Mouse (Mus musculus): ENCODE measurements at regions not wholly inside any gene's neighbourhood (a gene's known extent, or its start where the extent isn't known, plus 50 kb on each side); places are given as distances from the start of the nearest gene placed in this dataset.

- no peak for DNase-seq (ENCODE audit: low spot score)
- Histone ChIP-seq H3K9ac (ENCODE audit: low read depth, low read length) (no peak overlapping the region), H3K4me3 (ENCODE audit: low read depth, low read length) (no peak overlapping the region), H3K9me3 (ENCODE audit: control insufficient read depth, low read length) (no peaks in the 10 kb centered on the region), H3K27ac (ENCODE audit: low read depth, low read length) (no peak overlapping the region), H3K4me2 (no peak overlapping the region), H3K4me1 (replicated peaks; ENCODE audit: control insufficient read depth, insufficient read depth, low read length) (no peaks in the 10 kb centered on the region), H3K27me3 (replicated peaks; ENCODE audit: control insufficient read depth, insufficient read depth, low read length) (no peaks in the 10 kb centered on the region), H3K36me3 (ENCODE audit: control insufficient read depth, insufficient read depth, low read length) (no peaks in the 10 kb centered on the region)
- no peak for ATAC-seq (replicated peaks; ENCODE audit: low FRiP score)
- 84% methylated on average over 2 of the region's 2 CpGs for WGBS
Measured at GRCm38 (mm10) chr6:35458250-35458649, 81.4 kb downstream of the Mtpn start.

- Histone ChIP-seq H3K4me3 (ENCODE audit: low read depth, low read length) (no peak overlapping the region), H3K4me1 (replicated peaks; ENCODE audit: control insufficient read depth, insufficient read depth, low read length) (no peaks in the 10 kb centered on the region), H3K27ac (ENCODE audit: low read depth, low read length) (no peak overlapping the region), H3K27me3 (replicated peaks; ENCODE audit: control insufficient read depth, insufficient read depth, low read length) (no peaks in the 10 kb centered on the region), H3K9me3 (ENCODE audit: control insufficient read depth, low read length) (no peaks in the 10 kb centered on the region), H3K36me3 (ENCODE audit: control insufficient read depth, insufficient read depth, low read length) (no peaks in the 10 kb centered on the region), H3K9ac (ENCODE audit: low read depth, low read length) (no peak overlapping the region), H3K4me2 (no peak overlapping the region)
- DNase-seq (ENCODE audit: low spot score) (no peak), ATAC-seq (replicated peaks; ENCODE audit: low FRiP score) (no peak)
- 76% methylated on average over 1 of the region's 1 CpGs for WGBS
Measured at GRCm38 (mm10) chr6:35445007-35445406, 94.7 kb downstream of the Mtpn start.

- WGBS: 67% methylated on average over 3 of the region's 3 CpGs
- no peak for ATAC-seq (replicated peaks; ENCODE audit: low FRiP score)
Measured at GRCm38 (mm10) chr6:35426301-35426700, 100.4 kb upstream of the Fam180a start.

GRCm38 (mm10) chr6:35424521-35424920, 98.6 kb upstream of the Fam180a start:
- ATAC-seq (replicated peaks; ENCODE audit: low FRiP score): no peak
- Histone ChIP-seq H3K36me3 (ENCODE audit: control insufficient read depth, insufficient read depth, low read length) (no peaks in the 10 kb centered on the region), H3K4me3 (ENCODE audit: low read depth, low read length) (no peak overlapping the region), H3K27me3 (replicated peaks; ENCODE audit: control insufficient read depth, insufficient read depth, low read length) (no peaks in the 10 kb centered on the region), H3K4me1 (replicated peaks; ENCODE audit: control insufficient read depth, insufficient read depth, low read length) (no peaks in the 10 kb centered on the region), H3K27ac (ENCODE audit: low read depth, low read length) (no peak overlapping the region), H3K9ac (ENCODE audit: low read depth, low read length) (no peak overlapping the region), H3K4me2 (no peak overlapping the region), H3K9me3 (ENCODE audit: control insufficient read depth, low read length) (no peaks in the 10 kb centered on the region; the same call in 1 of the 2 replicates)
- DNase-seq (ENCODE audit: low spot score): no peak
- 72% methylated on average over 2 of the region's 2 CpGs for WGBS

More at GRCm38 (mm10) chr6:35426301-35426700, 100.4 kb upstream of the Fam180a start:
- no peak for DNase-seq (ENCODE audit: low spot score)
- H3K9ac ChIP-seq (ENCODE audit: low read depth, low read length): no peak overlapping the region
- H3K9me3 ChIP-seq (ENCODE audit: control insufficient read depth, low read length): no peaks in the 10 kb centered on the region
- no peak overlapping the region for H3K4me3 ChIP-seq (ENCODE audit: low read depth, low read length)
- no peak overlapping the region for H3K27ac ChIP-seq (ENCODE audit: low read depth, low read length)
- H3K4me2 ChIP-seq: no peak overlapping the region
- H3K27me3 ChIP-seq (replicated peaks; ENCODE audit: control insufficient read depth, insufficient read depth, low read length): no peaks in the 10 kb centered on the region
- H3K36me3 ChIP-seq (ENCODE audit: control insufficient read depth, insufficient read depth, low read length): no peaks in the 10 kb centered on the region
- no peaks in the 10 kb centered on the region for H3K4me1 ChIP-seq (replicated peaks; ENCODE audit: control insufficient read depth, insufficient read depth, low read length)

GRCm38 (mm10) chr6:35420924-35421323, 95.0 kb upstream of the Fam180a start:
- WGBS: 80% methylated on average over 7 of the region's 7 CpGs
- Histone ChIP-seq H3K27me3 (replicated peaks; ENCODE audit: control insufficient read depth, insufficient read depth, low read length) (no peaks in the 10 kb centered on the region), H3K4me2 (no peak overlapping the region), H3K36me3 (ENCODE audit: control insufficient read depth, insufficient read depth, low read length) (no peaks in the 10 kb centered on the region), H3K4me3 (ENCODE audit: low read depth, low read length) (no peak overlapping the region), H3K27ac (ENCODE audit: low read depth, low read length) (no peak overlapping the region), H3K9ac (ENCODE audit: low read depth, low read length) (no peak overlapping the region), H3K4me1 (replicated peaks; ENCODE audit: control insufficient read depth, insufficient read depth, low read length) (no peaks in the 10 kb centered on the region), H3K9me3 (ENCODE audit: control insufficient read depth, low read length) (no peaks in the 10 kb centered on the region; the same call in 1 of the 2 replicates)
- DNase-seq (ENCODE audit: low spot score) (no peak), ATAC-seq (replicated peaks; ENCODE audit: low FRiP score) (no peak)

- ATAC-seq (replicated peaks; ENCODE audit: low FRiP score) (no peak), DNase-seq (ENCODE audit: low spot score) (no peak)
- H3K27ac ChIP-seq (ENCODE audit: low read depth, low read length): no peak overlapping the region
- no peaks in the 10 kb centered on the region for H3K36me3 ChIP-seq (ENCODE audit: control insufficient read depth, insufficient read depth, low read length)
- H3K4me3 ChIP-seq (ENCODE audit: low read depth, low read length): no peak overlapping the region
- no peaks in the 10 kb centered on the region for H3K27me3 ChIP-seq (replicated peaks; ENCODE audit: control insufficient read depth, insufficient read depth, low read length)
- H3K9ac ChIP-seq (ENCODE audit: low read depth, low read length): no peak overlapping the region
- WGBS: 65% methylated on average over 9 of the region's 9 CpGs
- no peaks in the 10 kb centered on the region for H3K4me1 ChIP-seq (replicated peaks; ENCODE audit: control insufficient read depth, insufficient read depth, low read length)
- H3K9me3 ChIP-seq (ENCODE audit: control insufficient read depth, low read length): no peaks in the 10 kb centered on the region
- H3K4me2 ChIP-seq: no peak overlapping the region
Measured at GRCm38 (mm10) chr6:35405044-35405443, 79.1 kb upstream of the Fam180a start.

- no peak overlapping the region for H3K4me3 ChIP-seq (ENCODE audit: low read depth, low read length)
- H3K9ac ChIP-seq (ENCODE audit: low read depth, low read length): no peak overlapping the region
- no peak overlapping the region for H3K27ac ChIP-seq (ENCODE audit: low read depth, low read length)
- no peaks in the 10 kb centered on the region for H3K4me1 ChIP-seq (replicated peaks; ENCODE audit: control insufficient read depth, insufficient read depth, low read length)
- no peak overlapping the region for H3K4me2 ChIP-seq
- 68% methylated on average over 5 of the region's 5 CpGs for WGBS
- DNase-seq (ENCODE audit: low spot score) (no peak), ATAC-seq (replicated peaks; ENCODE audit: low FRiP score) (no peak)
- H3K36me3 ChIP-seq (ENCODE audit: control insufficient read depth, insufficient read depth, low read length): no peaks in the 10 kb centered on the region
- H3K9me3 ChIP-seq (ENCODE audit: control insufficient read depth, low read length): no peaks in the 10 kb centered on the region
- no peaks in the 10 kb centered on the region for H3K27me3 ChIP-seq (replicated peaks; ENCODE audit: control insufficient read depth, insufficient read depth, low read length)
Measured at GRCm38 (mm10) chr6:35403341-35403910, 77.5 kb upstream of the Fam180a start.

- Histone ChIP-seq H3K4me2 (no peak overlapping the region), H3K36me3 (ENCODE audit: control insufficient read depth, insufficient read depth, low read length) (no peaks in the 10 kb centered on the region), H3K4me1 (replicated peaks; ENCODE audit: control insufficient read depth, insufficient read depth, low read length) (no peaks in the 10 kb centered on the region), H3K27ac (ENCODE audit: low read depth, low read length) (no peak overlapping the region), H3K4me3 (ENCODE audit: low read depth, low read length) (no peak overlapping the region), H3K9ac (ENCODE audit: low read depth, low read length) (no peak overlapping the region), H3K9me3 (ENCODE audit: control insufficient read depth, low read length) (no peaks in the 10 kb centered on the region), H3K27me3 (replicated peaks; ENCODE audit: control insufficient read depth, insufficient read depth, low read length) (no peaks in the 10 kb centered on the region)
- ATAC-seq (replicated peaks; ENCODE audit: low FRiP score): no peak
- 92% methylated on average over 7 of the region's 9 CpGs for WGBS
- no peak for DNase-seq (ENCODE audit: low spot score)
Measured at GRCm38 (mm10) chr6:35395726-35396125, 69.8 kb upstream of the Fam180a start.

GRCm38 (mm10) chr6:35388827-35389226, 62.9 kb upstream of the Fam180a start:
- no peaks in the 10 kb centered on the region for H3K9me3 ChIP-seq (ENCODE audit: control insufficient read depth, low read length)
- no peaks in the 10 kb centered on the region for H3K36me3 ChIP-seq (ENCODE audit: control insufficient read depth, insufficient read depth, low read length)
- WGBS: 59% methylated on average over 3 of the region's 3 CpGs
- H3K4me1 ChIP-seq (replicated peaks; ENCODE audit: control insufficient read depth, insufficient read depth, low read length): no peaks in the 10 kb centered on the region
- H3K9ac ChIP-seq (ENCODE audit: low read depth, low read length): no peak overlapping the region
- no peak for ATAC-seq (replicated peaks; ENCODE audit: low FRiP score)
- no peak overlapping the region for H3K4me3 ChIP-seq (ENCODE audit: low read depth, low read length)
- no peak overlapping the region for H3K4me2 ChIP-seq
- no peaks in the 10 kb centered on the region for H3K27me3 ChIP-seq (replicated peaks; ENCODE audit: control insufficient read depth, insufficient read depth, low read length)
- no peak overlapping the region for H3K27ac ChIP-seq (ENCODE audit: low read depth, low read length)
- DNase-seq (ENCODE audit: low spot score): no peak
